Mouse (Mus musculus) lung, adult 2 months (tissue): ENCODE data around the gene Ces1c.

Experiments used
- CTCF ChIP-seq: fragments of 200-500 bp; IDR thresholded peaks from 2 replicates; pipeline ENCODE4 v1.5.1; 2011; ENCODE audit warnings: mild to moderate bottlenecking, low read length, control low read depth; ENCODE audit not compliant: insufficient read depth
- POLR2A ChIP-seq: fragments of 200-500 bp; IDR thresholded peaks from 2 replicates; pipeline ENCODE4 v1.6.1; 2011; ENCODE audit warnings: low read depth, mild to moderate bottlenecking, control low read depth, low read length, borderline replicate concordance; ENCODE audit errors: extremely low read depth

GRCm38 (mm10) chr8:93163363-93163762, 32.3 kb upstream of the Ces1c start:
- TF ChIP-seq CTCF: no peak
- TF ChIP-seq POLR2A: no peak
